Mouse (Mus musculus) erythroblast, embryonic 14.5 days (primary cell): Measurements from ENCODE around the gene Tle6. TPM values are rescaled to one million over a fixed set of nuclear protein-coding genes. Genes with fewer than 3 reads are reported as not detected.

Experiments
- H3K27me3 ChIP-seq: 2 replicates; pipeline ENCODE4 v1.6.1; 2012; ENCODE audit warnings: inconsistent platforms; ENCODE audit not compliant: control insufficient read depth
- H3K36me3 ChIP-seq: 2 replicates; pipeline ENCODE4 v1.6.1; 2012; ENCODE audit warnings: mild to moderate bottlenecking, inconsistent platforms; ENCODE audit not compliant: control insufficient read depth
- H3K4me1 ChIP-seq: 2 replicates; pipeline ENCODE4 v1.6.1; 2012; ENCODE audit warnings: inconsistent platforms; ENCODE audit not compliant: control insufficient read depth
- H3K4me3 ChIP-seq: replicated peaks from 2 replicates; pipeline ENCODE3; 2012; ENCODE audit warnings: moderate library complexity, mild to moderate bottlenecking, inconsistent platforms
- H3K9me3 ChIP-seq: 2 replicates; pipeline ENCODE4 v1.6.1; 2012; ENCODE audit warnings: low read length, inconsistent platforms, mixed read lengths; ENCODE audit not compliant: control insufficient read depth
- GATA1 ChIP-seq: IDR thresholded peaks from 2 replicates; pipeline ENCODE4 v1.6.1; 2012; ENCODE audit warnings: low read length, inconsistent platforms, mixed read lengths
- TAL1 ChIP-seq: IDR thresholded peaks from 3 replicates; pipeline ENCODE4 v1.6.1; 2012; ENCODE audit warnings: low read length, inconsistent platforms, mixed read lengths
- polyA plus RNA-seq: library from polyadenylated mRNA; stranded (reverse); fragments of >175 nt; gene quantifications from 2 replicates; pipeline ENCODE4 v1.2.3, GENCODE M21; 2012

Tle6 gene
- polyA plus RNA-seq, 1 experiment: 0.27 TPM

- Histone ChIP-seq H3K36me3 (peaks cover 60% of the 10 kb centered on the region), H3K27me3 (no peaks in the 10 kb centered on the region), H3K9me3 (no peaks in the 10 kb centered on the region), H3K4me1 (peaks cover 71% of the 10 kb centered on the region), H3K4me3 (no peak overlapping the region)
- no peak for TF ChIP-seq GATA1
- no peak for TF ChIP-seq TAL1
Observed at GRCm38 (mm10) chr10:81541803-81542202, 59.1 kb downstream of the Tle6 start.

GRCm38 (mm10) chr10:81541363-81541762 is 59.5 kb downstream of the Tle6 start:
- Histone ChIP-seq H3K27me3 (no peaks in the 10 kb centered on the region), H3K4me3 (no peak overlapping the region), H3K4me1 (peaks cover 66% of the 10 kb centered on the region), H3K9me3 (no peaks in the 10 kb centered on the region), H3K36me3 (peaks cover 60% of the 10 kb centered on the region)
- TF ChIP-seq TAL1 (no peak), GATA1 (no peak)

Other genes with a start within 250 kb of the Tle6 start
- gene Mfsd12, start 243.6 kb downstream of the Tle6 start, polyA plus RNA-seq: 6.7 and 7.2 TPM in 2 replicates
- 3.2 and 5.6 TPM in 2 replicates for gene 4930404N11Rik, start 235.3 kb downstream of the Tle6 start, polyA plus RNA-seq
- 62.5 and 67.4 TPM in 2 replicates for gene Fzr1, start 222.6 kb downstream of the Tle6 start, polyA plus RNA-seq
- 29.2 and 34.1 TPM in 2 replicates for gene Dohh, start 216.6 kb downstream of the Tle6 start, polyA plus RNA-seq
- 0.08 and 0.20 TPM in 2 replicates for gene Gm48551, start 216.6 kb downstream of the Tle6 start, polyA plus RNA-seq
- 0.26 and 0.80 TPM in 2 replicates for gene Gm48552, start 212.1 kb downstream of the Tle6 start, polyA plus RNA-seq
- 0.09 TPM in 1 of 2 replicates, not detected in the other for gene Smim24, start 208.0 kb downstream of the Tle6 start, polyA plus RNA-seq
- gene Nfic, start 145.4 kb downstream of the Tle6 start, polyA plus RNA-seq: 0.55 and 0.94 TPM in 2 replicates
- not detected in 2 replicates for gene Celf5, start 118.4 kb downstream of the Tle6 start, polyA plus RNA-seq
- 6.2 and 7.9 TPM in 2 replicates for gene Ncln, start 104.7 kb downstream of the Tle6 start, polyA plus RNA-seq
- 0.04 and 0.05 TPM in 2 replicates for gene S1pr4, start 100.9 kb downstream of the Tle6 start, polyA plus RNA-seq
- 0.14 and 0.24 TPM in 2 replicates for gene Gna15, start 76.8 kb downstream of the Tle6 start, polyA plus RNA-seq
- gene Gna11, start 55.9 kb downstream of the Tle6 start, polyA plus RNA-seq: 1.2 and 1.5 TPM in 2 replicates
- 152 and 158 TPM in 2 replicates for gene Aes, start 41.6 kb downstream of the Tle6 start, polyA plus RNA-seq
- gene Tle2, start 26.5 kb downstream of the Tle6 start, polyA plus RNA-seq: 0.09 and 0.10 TPM in 2 replicates
- 0.05 and 0.07 TPM in 2 replicates for gene BC025920, start 5.2 kb upstream of the Tle6 start, polyA plus RNA-seq
- 6.6 and 6.9 TPM in 2 replicates for gene Sirt6, start 26.7 kb upstream of the Tle6 start, polyA plus RNA-seq
- gene Ankrd24, start 27.5 kb upstream of the Tle6 start, polyA plus RNA-seq: 0.18 and 0.21 TPM in 2 replicates
- gene Gm10778, start 48.0 kb upstream of the Tle6 start, polyA plus RNA-seq: 0.01 TPM in 2 replicates
- 0.08 TPM in 1 of 2 replicates, not detected in the other for gene Zfp433, start 103.8 kb upstream of the Tle6 start, polyA plus RNA-seq
- not detected in 2 replicates for gene Gm3055, start 170.1 kb upstream of the Tle6 start, polyA plus RNA-seq
- not detected in 2 replicates for gene Gm4767, start 211.1 kb upstream of the Tle6 start, polyA plus RNA-seq